Mouse (Mus musculus) frontal cortex, postnatal 10 days (tissue): ENCODE measurements at regions not wholly inside any gene's neighbourhood (a gene's known extent, or its start where the extent isn't known, plus 50 kb on each side); places are given as distances from the start of the nearest gene placed in this dataset.

Experiments used
- DNase-seq, 2 experiments: peaks; one replicate each; pipeline ENCODE4 v3.0.0; 2022; ENCODE audit warnings: low spot score in 2 of 2, mixed read lengths in 1 of 2

GRCm38 (mm10) chr2:166355446-166355845, 200.0 kb upstream of the Sulf2 start:
- no peak for DNase-seq

GRCm38 (mm10) chr2:166354391-166354790, 198.9 kb upstream of the Sulf2 start:
- no peak for DNase-seq

DNA sequence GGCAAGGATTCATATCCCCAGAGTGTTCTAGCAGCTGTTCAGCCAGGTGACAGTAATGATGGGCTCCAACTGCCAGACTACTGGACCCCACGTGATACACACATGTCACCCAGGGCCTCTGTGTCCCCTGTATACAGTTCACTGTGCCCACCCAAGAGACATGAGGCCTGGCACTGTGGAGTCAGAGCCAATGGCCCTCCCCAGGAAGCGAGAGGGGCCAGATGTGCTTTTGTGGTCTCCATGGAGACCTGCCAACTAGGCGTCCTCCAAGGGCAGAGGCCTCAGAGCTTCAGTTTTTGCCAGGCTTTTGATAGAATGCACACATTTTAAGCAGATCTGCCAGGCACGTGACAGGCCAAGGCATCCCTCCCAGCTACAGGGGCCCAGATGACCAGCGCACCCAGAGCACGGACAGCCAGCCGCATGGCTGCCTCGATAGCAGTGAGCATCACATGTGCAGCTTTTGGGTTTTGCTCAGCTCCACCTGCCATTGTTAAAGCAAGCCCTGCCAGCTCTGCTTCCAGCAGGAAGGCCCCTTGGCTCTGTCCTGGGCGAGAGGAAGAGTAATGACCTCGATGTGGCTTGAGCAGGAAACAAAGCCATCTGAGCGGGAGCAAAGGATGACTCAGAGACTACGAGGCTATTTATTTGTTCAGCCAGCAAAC, 198.1 kb upstream of the Sulf2 start:
- DNase-seq: no peak

GRCm38 (mm10) chr2:166351984-166352383, 196.5 kb upstream of the Sulf2 start:
- DNase-seq: no peak

GRCm38 (mm10) chr2:166351581-166351980, 196.1 kb upstream of the Sulf2 start:
- DNase-seq: no peak

DNA sequence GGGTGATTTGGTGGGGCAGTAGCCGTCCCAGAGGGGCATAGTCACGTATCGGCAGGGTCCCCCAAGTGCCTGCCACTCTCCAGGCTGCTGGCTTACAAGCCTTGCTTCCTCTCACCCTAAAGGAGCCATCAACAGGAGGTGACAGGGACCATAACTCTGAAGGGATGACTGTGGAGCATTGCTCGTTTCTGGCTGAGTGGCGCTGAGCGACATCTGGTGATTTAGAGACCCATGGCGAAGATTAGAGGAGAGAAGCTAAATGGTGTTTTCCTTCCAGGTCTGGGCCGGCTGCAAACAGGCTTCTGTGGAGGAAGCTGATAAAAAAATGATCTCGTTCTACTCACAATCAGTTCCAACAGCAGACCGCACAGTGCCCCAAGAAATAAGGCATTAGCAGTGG, 193.2 kb upstream of the Sulf2 start:
- no peak for DNase-seq

- peak in 1 of 2 experiments; percentile 36 for DNase-seq
Measured at GRCm38 (mm10) chr2:166346421-166347182, 191.1 kb upstream of the Sulf2 start.

- DNase-seq: no peak
Measured at GRCm38 (mm10) chr2:166343551-166344340, 188.3 kb upstream of the Sulf2 start.

- peak; percentile 58 to 68 for DNase-seq
Measured at GRCm38 (mm10) chr2:166342407-166342806, 186.9 kb upstream of the Sulf2 start.

GRCm38 (mm10) chr2:166340196-166340595, 184.7 kb upstream of the Sulf2 start:
- no peak for DNase-seq

- DNase-seq: no peak
Measured at GRCm38 (mm10) chr2:166339427-166339826, 184.0 kb upstream of the Sulf2 start.

DNA sequence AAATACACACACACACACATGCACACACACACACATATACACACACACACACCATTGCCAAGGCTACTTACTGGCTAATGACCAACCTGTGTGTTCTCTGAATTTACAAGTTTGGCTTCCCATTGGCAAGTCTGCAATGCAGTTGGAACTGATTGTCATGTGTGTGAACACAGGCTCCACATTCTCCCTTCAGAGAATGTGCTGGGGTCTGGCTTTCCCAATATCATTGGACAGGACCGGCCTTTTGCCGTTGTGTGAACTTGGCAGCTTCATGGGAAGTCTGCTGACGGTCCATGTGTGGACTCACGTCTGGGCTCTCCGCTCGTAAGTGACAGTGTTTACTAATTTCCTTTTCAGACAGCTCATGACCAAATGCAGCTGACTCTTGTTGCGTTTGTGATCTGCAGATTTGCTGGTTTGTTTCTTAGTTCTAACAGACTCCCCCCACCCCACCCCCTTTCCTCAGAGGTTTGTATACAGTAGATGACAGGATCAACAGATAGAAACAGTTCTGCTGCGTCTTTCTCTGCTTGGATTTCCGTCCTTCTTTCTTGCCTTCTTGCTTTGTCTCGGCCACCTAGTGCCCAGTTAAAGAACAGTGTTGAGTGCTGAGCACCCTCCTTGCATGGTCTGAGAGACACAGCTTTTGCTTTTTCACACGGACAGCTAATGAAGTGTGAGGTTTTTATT, 183.1 kb upstream of the Sulf2 start:
- DNase-seq: no peak

DNA sequence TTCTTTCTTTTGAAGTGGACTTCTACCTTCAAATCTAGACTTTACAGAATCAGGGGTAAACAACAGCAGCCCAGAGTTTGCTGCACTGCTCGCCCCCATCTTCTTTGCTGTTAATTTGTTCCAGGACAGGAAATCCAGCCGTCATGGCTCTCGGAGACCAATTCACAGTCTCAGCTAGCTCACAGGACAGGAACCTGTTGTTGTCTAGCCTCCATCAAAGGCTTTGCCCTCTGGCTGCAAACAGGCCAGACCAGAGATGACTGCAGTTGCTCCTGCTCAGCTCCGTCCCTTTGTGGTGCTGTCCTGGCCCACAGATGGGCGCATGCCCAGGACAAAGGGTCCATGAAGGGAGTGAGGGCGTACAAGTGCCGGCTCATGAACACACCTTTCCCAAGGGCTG, 182.2 kb upstream of the Sulf2 start:
- DNase-seq: no peak

- no peak for DNase-seq
Measured at GRCm38 (mm10) chr2:166335702-166336101, 180.2 kb upstream of the Sulf2 start.

DNA sequence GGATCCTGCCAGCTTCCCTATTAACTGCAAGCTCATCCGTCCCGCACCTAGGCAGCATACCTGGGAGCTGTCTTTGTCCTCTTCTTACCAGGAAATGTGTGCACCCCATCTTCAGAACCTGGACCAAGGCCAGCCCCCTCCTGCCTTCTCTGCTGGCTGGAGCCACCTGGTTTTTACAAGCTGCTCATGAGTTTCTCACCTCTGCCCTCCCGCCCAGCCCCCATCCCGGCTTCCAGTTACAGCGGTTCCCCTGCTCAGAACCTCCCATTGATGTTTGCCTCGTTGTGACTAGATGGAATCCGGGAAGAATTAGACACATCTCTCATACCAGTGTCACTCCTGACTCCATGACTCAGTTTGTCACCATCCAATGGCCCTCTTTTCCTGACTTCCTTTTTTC, 179.1 kb upstream of the Sulf2 start:
- DNase-seq: no peak

DNA sequence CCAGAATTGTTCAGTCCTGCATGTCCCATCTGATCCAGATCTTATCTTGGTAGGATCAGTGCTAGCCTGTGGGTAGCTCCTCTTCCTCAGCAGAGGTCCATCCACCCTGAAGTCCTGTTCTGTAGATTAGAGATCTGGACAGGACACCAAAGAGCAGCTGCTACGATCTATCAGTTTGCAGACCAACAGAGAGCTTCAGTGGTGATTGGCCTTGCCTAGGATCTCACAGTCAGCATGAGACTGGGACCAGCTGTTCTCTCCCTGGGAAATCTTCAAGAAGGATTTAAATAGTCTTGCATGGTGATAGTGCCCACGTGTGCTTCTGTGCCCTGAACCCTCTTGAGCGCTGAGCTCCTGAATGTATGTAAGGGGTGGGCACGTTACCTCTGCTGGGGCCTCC, 178.4 kb upstream of the Sulf2 start:
- DNase-seq: no peak

GRCm38 (mm10) chr2:166332748-166333417, 177.4 kb upstream of the Sulf2 start:
- no peak for DNase-seq

DNA sequence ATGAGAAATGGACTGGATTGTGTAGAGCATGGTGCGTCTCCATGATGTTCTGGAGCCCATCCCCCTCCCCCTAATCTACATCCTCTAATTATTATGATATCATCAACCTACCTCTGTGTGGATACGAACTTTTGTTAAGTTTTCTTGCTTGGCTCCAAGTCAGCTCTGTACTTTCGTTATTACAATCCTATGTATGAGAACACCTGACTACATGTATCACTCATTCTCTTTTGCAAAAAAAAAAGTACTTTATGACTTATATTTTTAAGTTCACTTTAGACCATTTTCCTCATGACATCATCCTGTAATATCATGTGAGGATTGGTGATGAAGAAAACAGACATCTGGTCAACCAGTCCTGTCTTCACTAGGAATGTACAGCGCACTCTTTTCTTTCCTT, 175.7 kb upstream of the Sulf2 start:
- no peak for DNase-seq

DNA sequence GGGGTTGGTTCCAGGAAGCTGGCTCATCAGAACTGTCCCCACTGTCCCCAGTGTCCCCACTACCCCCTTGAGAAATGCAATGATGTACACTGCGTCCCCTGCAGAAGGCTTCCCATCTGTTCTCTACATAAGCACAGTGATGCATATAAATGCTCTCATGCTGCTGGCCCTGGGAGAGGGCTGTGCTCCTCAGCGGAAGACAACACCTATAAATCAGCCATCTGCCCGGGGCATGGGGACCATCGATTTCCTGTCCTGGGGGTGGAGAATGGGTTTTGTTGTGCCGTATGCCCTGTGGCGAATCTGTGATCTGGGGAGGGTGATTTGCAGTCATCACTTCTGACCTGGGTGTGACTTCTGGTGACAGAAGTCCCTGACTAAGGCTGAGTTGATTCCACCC, 174.9 kb upstream of the Sulf2 start:
- no peak for DNase-seq

GRCm38 (mm10) chr2:166329556-166330340, 174.3 kb upstream of the Sulf2 start:
- no peak for DNase-seq

DNA sequence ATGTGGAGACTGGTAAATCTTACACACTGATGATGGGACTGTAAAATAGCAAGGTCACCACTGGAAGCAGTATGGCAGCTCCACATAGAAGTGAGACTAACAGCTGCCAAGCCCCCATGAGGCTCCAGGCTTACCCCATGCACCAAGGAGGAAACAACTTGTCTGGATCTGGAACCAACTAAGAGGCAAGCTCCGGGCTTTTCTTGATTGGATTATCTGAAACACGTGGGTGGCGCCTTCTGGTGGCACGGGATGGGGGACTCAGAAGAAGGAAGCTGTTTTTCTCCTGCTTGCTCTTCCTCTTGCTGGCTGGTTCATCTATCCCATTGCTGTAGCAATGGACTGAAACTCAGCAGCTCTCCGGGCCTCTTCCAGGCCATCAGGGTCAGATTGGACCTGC, 171.5 kb upstream of the Sulf2 start:
- no peak for DNase-seq
